Mouse (Mus musculus): Measurements from ENCODE around the gene Smoc2. TPM values are rescaled to one million over a fixed set of nuclear protein-coding genes. Genes with fewer than 3 reads are reported as not detected.

Gene Smoc2
- 2.9 and 3.3 TPM in 2 replicates for polyA plus RNA-seq (2015; fragmentation: Nextera tagmentation; extraction: Ambion mirVana)

GRCm38 (mm10) chr17:14279177-14279965 lies at the start of gene Smoc2:
Smoc2 (plus strand) TSS chr17:14279506.
- under 1% methylated on average over 56 of the region's 61 CpGs for WGBS
- peak within 1 kb of the TSS; percentile 26 for H3K9ac ChIP-seq
- H3K4me3 ChIP-seq: peak within 1 kb of the TSS; percentile 49
- no peaks in the 10 kb centered on the region for H3K36me3 ChIP-seq (replicated peaks)
- H3K27ac ChIP-seq: no peak within 1 kb of the TSS
- H3K27me3 ChIP-seq (replicated peaks): peaks cover 55% of the 10 kb centered on the region
- peak; percentile 86 for ATAC-seq (replicated peaks)
- peak within 1 kb of the TSS; percentile 98 for H3K4me2 ChIP-seq
- H3K9me3 ChIP-seq: no peaks in the 10 kb centered on the region
- peaks cover 18% of the 10 kb centered on the region for H3K4me1 ChIP-seq

GRCm38 (mm10) chr17:14230698-14231430 lies 48.4 kb upstream of the Smoc2 start:
- no peak for ATAC-seq (replicated peaks)
- WGBS: 22% methylated on average over 13 of the region's 13 CpGs

GRCm38 (mm10) chr17:14232629-14233028 lies 46.7 kb upstream of the Smoc2 start:
- no peak overlapping the region for H3K9ac ChIP-seq
- H3K4me1 ChIP-seq: 0 out of 2 replicates have a peak, but pooled peaks cover 5% of the 10 kb centered on the region
- H3K4me3 ChIP-seq: no peak overlapping the region
- H3K9me3 ChIP-seq: no peaks in the 10 kb centered on the region
- ATAC-seq (replicated peaks): 0 out of 2 replicates have a peak, but pooled peaks have one; percentile 37
- no peaks in the 10 kb centered on the region for H3K27me3 ChIP-seq (replicated peaks)
- 58% methylated on average over 3 of the region's 3 CpGs for WGBS
- H3K27ac ChIP-seq: no peak overlapping the region
- H3K36me3 ChIP-seq (replicated peaks): no peaks in the 10 kb centered on the region
- no peak overlapping the region for H3K4me2 ChIP-seq

More at GRCm38 (mm10) chr17:14230698-14231430, 48.4 kb upstream of the Smoc2 start:
- Histone ChIP-seq H3K36me3 (replicated peaks) (no peaks in the 10 kb centered on the region), H3K9me3 (no peaks in the 10 kb centered on the region), H3K4me1 (0 out of 2 replicates have a peak, but pooled peaks cover 5% of the 10 kb centered on the region), H3K4me2 (no peak overlapping the region), H3K9ac (no peak overlapping the region), H3K4me3 (no peak overlapping the region), H3K27ac (no peak overlapping the region), H3K27me3 (replicated peaks) (no peaks in the 10 kb centered on the region)

- no peaks in the 10 kb centered on the region for H3K27me3 ChIP-seq (replicated peaks)
- 67% methylated on average over 4 of the region's 4 CpGs for WGBS
Observed at GRCm38 (mm10) chr17:14233658-14234057, 45.6 kb upstream of the Smoc2 start.

GRCm38 (mm10) chr17:14234774-14235389 lies 44.4 kb upstream of the Smoc2 start:
- Histone ChIP-seq H3K4me3 (no peak overlapping the region), H3K27me3 (replicated peaks) (no peaks in the 10 kb centered on the region), H3K9me3 (no peaks in the 10 kb centered on the region), H3K27ac (no peak overlapping the region), H3K9ac (no peak overlapping the region), H3K36me3 (replicated peaks) (no peaks in the 10 kb centered on the region), H3K4me1 (0 out of 2 replicates have a peak, but pooled peaks cover 5% of the 10 kb centered on the region), H3K4me2 (no peak overlapping the region)
- ATAC-seq (replicated peaks): no peak
- 75% methylated on average over 12 of the region's 12 CpGs for WGBS

More at GRCm38 (mm10) chr17:14233658-14234057, 45.6 kb upstream of the Smoc2 start:
- ATAC-seq (replicated peaks): no peak
- Histone ChIP-seq H3K27ac (no peak overlapping the region), H3K9ac (no peak overlapping the region), H3K9me3 (no peaks in the 10 kb centered on the region), H3K4me2 (no peak overlapping the region), H3K4me3 (no peak overlapping the region), H3K36me3 (replicated peaks) (no peaks in the 10 kb centered on the region), H3K4me1 (0 out of 2 replicates have a peak, but pooled peaks cover 5% of the 10 kb centered on the region)

- no peak overlapping the region for H3K9ac ChIP-seq
- no peak overlapping the region for H3K4me2 ChIP-seq
- H3K9me3 ChIP-seq: no peaks in the 10 kb centered on the region
- 87% methylated on average over 6 of the region's 6 CpGs for WGBS
- ATAC-seq (replicated peaks): no peak
- H3K4me3 ChIP-seq: no peak overlapping the region
- no peaks in the 10 kb centered on the region for H3K4me1 ChIP-seq
- H3K27me3 ChIP-seq (replicated peaks): no peaks in the 10 kb centered on the region
- H3K36me3 ChIP-seq (replicated peaks): no peaks in the 10 kb centered on the region
- H3K27ac ChIP-seq: no peak overlapping the region
Observed at GRCm38 (mm10) chr17:14237134-14237533, 42.2 kb upstream of the Smoc2 start.

GRCm38 (mm10) chr17:14239960-14240359 lies 39.3 kb upstream of the Smoc2 start:
- no peak for ATAC-seq (replicated peaks)
- Histone ChIP-seq H3K4me1 (no peaks in the 10 kb centered on the region), H3K9ac (no peak overlapping the region), H3K36me3 (replicated peaks) (no peaks in the 10 kb centered on the region), H3K4me3 (no peak overlapping the region), H3K27ac (no peak overlapping the region), H3K9me3 (no peaks in the 10 kb centered on the region), H3K4me2 (no peak overlapping the region), H3K27me3 (replicated peaks) (no peaks in the 10 kb centered on the region)
- 90% methylated on average over 10 of the region's 10 CpGs for WGBS

GRCm38 (mm10) chr17:14242634-14243033 lies 36.7 kb upstream of the Smoc2 start:
- no peak for ATAC-seq (replicated peaks)
- no peak overlapping the region for H3K27ac ChIP-seq
- no peak overlapping the region for H3K9ac ChIP-seq
- no peaks in the 10 kb centered on the region for H3K4me1 ChIP-seq
- 90% methylated on average over 8 of the region's 8 CpGs for whole genome bisulfite sequencing
- H3K4me2 ChIP-seq: no peak overlapping the region
- H3K9me3 ChIP-seq: no peaks in the 10 kb centered on the region
- H3K4me3 ChIP-seq: no peak overlapping the region
- H3K27me3 ChIP-seq (replicated peaks): no peaks in the 10 kb centered on the region
- H3K36me3 ChIP-seq (replicated peaks): no peaks in the 10 kb centered on the region

- H3K4me2 ChIP-seq: no peak overlapping the region
- no peaks in the 10 kb centered on the region for H3K9me3 ChIP-seq
- 70% methylated on average over 11 of the region's 11 CpGs for WGBS
- no peaks in the 10 kb centered on the region for H3K4me1 ChIP-seq
- H3K27me3 ChIP-seq (replicated peaks): no peaks in the 10 kb centered on the region
- H3K36me3 ChIP-seq (replicated peaks): no peaks in the 10 kb centered on the region
- no peak overlapping the region for H3K27ac ChIP-seq
- H3K9ac ChIP-seq: no peak overlapping the region
- ATAC-seq (replicated peaks): no peak
- H3K4me3 ChIP-seq: no peak overlapping the region
Observed at GRCm38 (mm10) chr17:14244195-14244965, 34.9 kb upstream of the Smoc2 start.

- Histone ChIP-seq H3K27me3 (replicated peaks) (no peaks in the 10 kb centered on the region), H3K9me3 (no peaks in the 10 kb centered on the region), H3K36me3 (replicated peaks) (no peaks in the 10 kb centered on the region), H3K4me3 (no peak overlapping the region), H3K4me1 (no peaks in the 10 kb centered on the region), H3K4me2 (no peak overlapping the region), H3K9ac (no peak overlapping the region), H3K27ac (no peak overlapping the region)
- WGBS: 65% methylated on average over 2 of the region's 2 CpGs
- no peak for ATAC-seq (replicated peaks)
Observed at GRCm38 (mm10) chr17:14246266-14246665, 33.0 kb upstream of the Smoc2 start.

GRCm38 (mm10) chr17:14247931-14248330 lies 31.4 kb upstream of the Smoc2 start:
- Histone ChIP-seq H3K36me3 (replicated peaks) (no peaks in the 10 kb centered on the region), H3K9ac (no peak overlapping the region), H3K27ac (no peak overlapping the region), H3K9me3 (no peaks in the 10 kb centered on the region), H3K27me3 (replicated peaks) (no peaks in the 10 kb centered on the region), H3K4me3 (no peak overlapping the region), H3K4me2 (no peak overlapping the region), H3K4me1 (no peaks in the 10 kb centered on the region)
- 88% methylated on average over 8 of the region's 8 CpGs for WGBS
- no peak for ATAC-seq (replicated peaks)

Data from midbrain, embryonic 15.5 days (tissue).